Mouse (Mus musculus): ENCODE results near the gene Tgm2. TPM values are rescaled to one million over a fixed set of nuclear protein-coding genes. Genes with fewer than 3 reads are reported as not detected.

Gene Tgm2
- polyA plus RNA-seq, 1 experiment from 2014 or later, result 226 TPM

GRCm38 (mm10) chr2:158140664-158141063 is 5.6 kb downstream of the Tgm2 start:
- H3K4me1 ChIP-seq (ENCODE audit: control insufficient read depth, insufficient read depth, low read length), result peaks cover 65% of the 10 kb centered on the region
- peak overlapping the region; percentile 33; the same call in 1 of the 2 replicates for H3K4me2 ChIP-seq (ENCODE audit: low read depth, low read length)
- no peaks in the 10 kb centered on the region for H3K9me3 ChIP-seq (replicated peaks; ENCODE audit: control insufficient read depth, low read length)
- 43% methylated on average over 5 of the region's 5 CpGs for whole genome bisulfite sequencing
- peak overlapping the region; percentile 66 for H3K9ac ChIP-seq (ENCODE audit: low read length)
- peaks cover 16% of the 10 kb centered on the region; the same call in 1 of the 2 replicates for H3K36me3 ChIP-seq (ENCODE audit: control insufficient read depth, insufficient read depth)
- H3K27ac ChIP-seq (ENCODE audit: low read length), result peak overlapping the region; percentile 92
- ATAC-seq (replicated peaks; ENCODE audit: extremely low read depth, insufficient read depth, low FRiP score), result no peak
- H3K27me3 ChIP-seq (ENCODE audit: control insufficient read depth, insufficient read depth, low read length), result no peaks in the 10 kb centered on the region
- no peak overlapping the region for H3K4me3 ChIP-seq (ENCODE audit: low read length)

- Histone ChIP-seq H3K36me3 (ENCODE audit: control insufficient read depth, insufficient read depth) (peaks cover 21% of the 10 kb centered on the region), H3K4me2 (ENCODE audit: low read depth, low read length) (peak overlapping the region; percentile 45), H3K27ac (ENCODE audit: low read length) (peak overlapping the region; percentile 92), H3K9me3 (replicated peaks; ENCODE audit: control insufficient read depth, low read length) (no peaks in the 10 kb centered on the region), H3K4me3 (ENCODE audit: low read length) (no peak overlapping the region), H3K9ac (ENCODE audit: low read length) (peak overlapping the region; percentile 63), H3K4me1 (ENCODE audit: control insufficient read depth, insufficient read depth, low read length) (peaks cover 62% of the 10 kb centered on the region), H3K27me3 (ENCODE audit: control insufficient read depth, insufficient read depth, low read length) (no peaks in the 10 kb centered on the region)
- peak; percentile 90 for ATAC-seq (replicated peaks; ENCODE audit: extremely low read depth, insufficient read depth, low FRiP score)
- WGBS, result 29% methylated on average over 7 of the region's 7 CpGs
Measured at GRCm38 (mm10) chr2:158139628-158140027, 6.6 kb downstream of the Tgm2 start.

- 74% methylated on average over 9 of the region's 9 CpGs for WGBS
- Histone ChIP-seq H3K4me1 (ENCODE audit: control insufficient read depth, insufficient read depth, low read length) (peaks cover 53% of the 10 kb centered on the region), H3K27ac (ENCODE audit: low read length) (peak overlapping the region; percentile 92), H3K9ac (ENCODE audit: low read length) (peak overlapping the region; percentile 63), H3K27me3 (ENCODE audit: control insufficient read depth, insufficient read depth, low read length) (no peaks in the 10 kb centered on the region), H3K4me3 (ENCODE audit: low read length) (no peak overlapping the region), H3K9me3 (replicated peaks; ENCODE audit: control insufficient read depth, low read length) (no peaks in the 10 kb centered on the region), H3K4me2 (ENCODE audit: low read depth, low read length) (peak overlapping the region; percentile 45; the same call in 1 of the 2 replicates), H3K36me3 (ENCODE audit: control insufficient read depth, insufficient read depth) (peaks cover 28% of the 10 kb centered on the region)
- ATAC-seq (replicated peaks; ENCODE audit: extremely low read depth, insufficient read depth, low FRiP score), result no peak
Measured at GRCm38 (mm10) chr2:158138778-158139177, 7.5 kb downstream of the Tgm2 start.

GRCm38 (mm10) chr2:158137771-158138170 is 8.5 kb downstream of the Tgm2 start:
- Histone ChIP-seq H3K4me1 (ENCODE audit: control insufficient read depth, insufficient read depth, low read length) (peaks cover 46% of the 10 kb centered on the region), H3K9me3 (replicated peaks; ENCODE audit: control insufficient read depth, low read length) (no peaks in the 10 kb centered on the region), H3K27ac (ENCODE audit: low read length) (no peak overlapping the region), H3K4me2 (ENCODE audit: low read depth, low read length) (no peak overlapping the region), H3K4me3 (ENCODE audit: low read length) (no peak overlapping the region), H3K9ac (ENCODE audit: low read length) (no peak overlapping the region), H3K27me3 (ENCODE audit: control insufficient read depth, insufficient read depth, low read length) (no peaks in the 10 kb centered on the region), H3K36me3 (ENCODE audit: control insufficient read depth, insufficient read depth) (peaks cover 36% of the 10 kb centered on the region)
- WGBS, result 71% methylated on average over 12 of the region's 12 CpGs
- ATAC-seq (replicated peaks; ENCODE audit: extremely low read depth, insufficient read depth, low FRiP score), result no peak

- H3K9ac ChIP-seq (ENCODE audit: low read length), result no peak overlapping the region
- no peaks in the 10 kb centered on the region for H3K27me3 ChIP-seq (ENCODE audit: control insufficient read depth, insufficient read depth, low read length)
- ATAC-seq (replicated peaks; ENCODE audit: extremely low read depth, insufficient read depth, low FRiP score), result no peak
- no peak overlapping the region for H3K27ac ChIP-seq (ENCODE audit: low read length)
- no peak overlapping the region for H3K4me3 ChIP-seq (ENCODE audit: low read length)
- H3K4me2 ChIP-seq (ENCODE audit: low read depth, low read length), result no peak overlapping the region
- peaks cover 45% of the 10 kb centered on the region for H3K36me3 ChIP-seq (ENCODE audit: control insufficient read depth, insufficient read depth)
- 55% methylated on average over 7 of the region's 7 CpGs for WGBS
- peaks cover 36% of the 10 kb centered on the region for H3K4me1 ChIP-seq (ENCODE audit: control insufficient read depth, insufficient read depth, low read length)
- H3K9me3 ChIP-seq (replicated peaks; ENCODE audit: control insufficient read depth, low read length), result no peaks in the 10 kb centered on the region
Measured at GRCm38 (mm10) chr2:158136205-158136604, 10.0 kb downstream of the Tgm2 start.

- peaks cover 46% of the 10 kb centered on the region for H3K36me3 ChIP-seq (ENCODE audit: control insufficient read depth, insufficient read depth)
Measured at GRCm38 (mm10) chr2:158133050-158133449, 13.2 kb downstream of the Tgm2 start.

GRCm38 (mm10) chr2:158132320-158132719 is 13.9 kb downstream of the Tgm2 start:
- H3K36me3 ChIP-seq (ENCODE audit: control insufficient read depth, insufficient read depth), result peaks cover 51% of the 10 kb centered on the region
- no peak overlapping the region for H3K27ac ChIP-seq (ENCODE audit: low read length)
- no peak overlapping the region for H3K4me2 ChIP-seq (ENCODE audit: low read depth, low read length)
- 81% methylated on average over 10 of the region's 10 CpGs for WGBS
- H3K9me3 ChIP-seq (replicated peaks; ENCODE audit: control insufficient read depth, low read length), result no peaks in the 10 kb centered on the region
- H3K9ac ChIP-seq (ENCODE audit: low read length), result no peak overlapping the region
- no peak overlapping the region for H3K4me3 ChIP-seq (ENCODE audit: low read length)
- H3K4me1 ChIP-seq (ENCODE audit: control insufficient read depth, insufficient read depth, low read length), result peaks cover 49% of the 10 kb centered on the region
- no peak for ATAC-seq (replicated peaks; ENCODE audit: extremely low read depth, insufficient read depth, low FRiP score)
- H3K27me3 ChIP-seq (ENCODE audit: control insufficient read depth, insufficient read depth, low read length), result no peaks in the 10 kb centered on the region

More at GRCm38 (mm10) chr2:158133050-158133449, 13.2 kb downstream of the Tgm2 start:
- H3K4me3 ChIP-seq (ENCODE audit: low read length), result no peak overlapping the region
- no peak overlapping the region for H3K27ac ChIP-seq (ENCODE audit: low read length)
- no peak overlapping the region for H3K9ac ChIP-seq (ENCODE audit: low read length)
- H3K4me2 ChIP-seq (ENCODE audit: low read depth, low read length), result no peak overlapping the region
- no peak for ATAC-seq (replicated peaks; ENCODE audit: extremely low read depth, insufficient read depth, low FRiP score)
- WGBS, result 71% methylated on average over 6 of the region's 6 CpGs
- H3K9me3 ChIP-seq (replicated peaks; ENCODE audit: control insufficient read depth, low read length), result no peaks in the 10 kb centered on the region
- H3K27me3 ChIP-seq (ENCODE audit: control insufficient read depth, insufficient read depth, low read length), result no peaks in the 10 kb centered on the region
- peaks cover 42% of the 10 kb centered on the region for H3K4me1 ChIP-seq (ENCODE audit: control insufficient read depth, insufficient read depth, low read length)

- Histone ChIP-seq H3K4me3 (ENCODE audit: low read length) (no peak overlapping the region), H3K36me3 (ENCODE audit: control insufficient read depth, insufficient read depth) (peaks cover 58% of the 10 kb centered on the region), H3K4me2 (ENCODE audit: low read depth, low read length) (no peak overlapping the region), H3K27ac (ENCODE audit: low read length) (peak overlapping the region; percentile 79), H3K9ac (ENCODE audit: low read length) (no peak overlapping the region; the same call in 1 of the 2 replicates), H3K4me1 (ENCODE audit: control insufficient read depth, insufficient read depth, low read length) (peaks cover 52% of the 10 kb centered on the region), H3K27me3 (ENCODE audit: control insufficient read depth, insufficient read depth, low read length) (no peaks in the 10 kb centered on the region), H3K9me3 (replicated peaks; ENCODE audit: control insufficient read depth, low read length) (no peaks in the 10 kb centered on the region)
- WGBS, result 83% methylated on average over 13 of the region's 13 CpGs
- ATAC-seq (replicated peaks; ENCODE audit: extremely low read depth, insufficient read depth, low FRiP score), result no peak
Measured at GRCm38 (mm10) chr2:158131197-158131835, 14.9 kb downstream of the Tgm2 start.

GRCm38 (mm10) chr2:158130391-158130986 is 15.7 kb downstream of the Tgm2 start:
- Histone ChIP-seq H3K9me3 (replicated peaks; ENCODE audit: control insufficient read depth, low read length) (no peaks in the 10 kb centered on the region), H3K27me3 (ENCODE audit: control insufficient read depth, insufficient read depth, low read length) (no peaks in the 10 kb centered on the region), H3K4me2 (ENCODE audit: low read depth, low read length) (no peak overlapping the region), H3K27ac (ENCODE audit: low read length) (peak overlapping the region; percentile 79), H3K4me3 (ENCODE audit: low read length) (no peak overlapping the region), H3K4me1 (ENCODE audit: control insufficient read depth, insufficient read depth, low read length) (peaks cover 48% of the 10 kb centered on the region), H3K9ac (ENCODE audit: low read length) (peak overlapping the region; percentile 51; the same call in 1 of the 2 replicates), H3K36me3 (ENCODE audit: control insufficient read depth, insufficient read depth) (peaks cover 62% of the 10 kb centered on the region)
- WGBS, result 36% methylated on average over 5 of the region's 5 CpGs
- 0 out of 2 replicates have a peak, but pooled peaks have one; percentile 10 for ATAC-seq (replicated peaks; ENCODE audit: extremely low read depth, insufficient read depth, low FRiP score)

Data from heart, embryonic 16.5 days (tissue).